Mouse (Mus musculus): ENCODE results near the gene Klhl26.

Gene Klhl26

DNA sequence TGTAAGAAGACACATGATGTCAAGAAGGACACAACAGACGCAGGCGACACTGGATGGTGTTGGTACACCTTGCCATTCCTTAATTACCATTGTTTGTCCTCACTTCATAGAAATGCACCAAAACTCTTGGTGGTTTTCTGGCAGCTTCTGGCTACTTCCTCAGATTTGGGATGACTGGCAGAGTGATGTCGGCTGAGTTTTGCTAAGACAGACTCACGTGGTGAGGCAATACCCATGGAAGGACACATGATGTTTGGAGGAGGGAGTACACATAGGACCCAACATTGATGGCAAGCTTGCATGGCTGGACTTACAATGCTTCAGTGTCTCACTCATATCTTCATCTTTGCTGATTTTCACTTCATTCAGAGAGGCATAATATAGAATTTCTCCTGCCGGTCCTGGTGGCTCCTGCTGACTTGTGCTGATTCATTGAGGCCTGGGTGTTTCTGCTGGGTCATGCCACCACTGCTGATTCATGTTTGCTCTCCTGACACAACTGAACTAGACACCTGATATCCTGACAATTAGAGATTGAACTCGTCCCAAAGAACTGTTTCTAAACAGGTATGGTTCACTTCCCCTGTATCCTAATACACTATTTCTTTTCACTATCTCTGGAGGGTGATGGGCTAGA lies 62.3 kb downstream of the Klhl26 start:
- DNase-seq (ENCODE audit: extremely low spot score, low spot score) = no peak

DNA sequence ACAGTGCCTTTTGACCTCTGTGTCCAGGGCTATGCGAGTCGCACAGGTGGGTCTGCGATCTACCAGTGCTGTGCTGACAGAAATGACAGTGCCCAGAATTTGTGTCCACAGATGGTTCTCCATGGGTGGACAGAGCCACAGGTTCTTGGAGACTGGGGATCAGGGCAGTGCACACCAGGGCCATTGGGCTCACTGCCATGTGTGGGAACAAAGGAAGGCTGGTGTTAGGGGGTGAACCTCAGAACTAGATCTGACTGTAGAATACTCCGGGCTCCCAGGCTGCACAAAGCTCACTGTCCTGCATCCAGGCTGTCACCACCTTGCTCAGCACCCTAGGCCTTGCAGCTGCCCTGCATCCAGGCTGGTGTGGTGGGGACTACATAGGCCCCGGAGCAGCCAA lies 66.5 kb downstream of the Klhl26 start:
- DNase-seq (ENCODE audit: extremely low spot score, low spot score) = no peak

DNA sequence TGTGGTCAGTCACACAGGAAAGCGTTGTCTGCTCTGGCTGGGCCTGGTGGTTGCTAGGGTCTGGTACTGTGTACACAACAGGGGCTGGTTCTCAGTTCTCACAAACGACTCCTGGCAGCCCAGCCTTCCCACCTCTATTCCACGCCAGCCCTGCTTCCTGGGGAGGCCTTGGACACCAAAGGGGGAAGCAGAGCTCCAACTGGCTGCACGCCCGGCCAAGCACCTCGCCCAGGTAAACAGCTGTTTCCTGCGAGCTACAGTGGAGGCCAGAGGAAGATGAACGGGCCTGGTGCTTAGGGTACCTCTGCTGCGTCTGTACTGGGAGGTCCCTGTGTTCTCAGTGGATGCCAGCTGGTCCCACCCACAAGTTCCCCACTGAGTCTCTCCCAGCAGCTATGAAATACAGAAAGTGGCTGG lies 67.3 kb downstream of the Klhl26 start:
- DNase-seq (ENCODE audit: extremely low spot score, low spot score) = no peak

DNA sequence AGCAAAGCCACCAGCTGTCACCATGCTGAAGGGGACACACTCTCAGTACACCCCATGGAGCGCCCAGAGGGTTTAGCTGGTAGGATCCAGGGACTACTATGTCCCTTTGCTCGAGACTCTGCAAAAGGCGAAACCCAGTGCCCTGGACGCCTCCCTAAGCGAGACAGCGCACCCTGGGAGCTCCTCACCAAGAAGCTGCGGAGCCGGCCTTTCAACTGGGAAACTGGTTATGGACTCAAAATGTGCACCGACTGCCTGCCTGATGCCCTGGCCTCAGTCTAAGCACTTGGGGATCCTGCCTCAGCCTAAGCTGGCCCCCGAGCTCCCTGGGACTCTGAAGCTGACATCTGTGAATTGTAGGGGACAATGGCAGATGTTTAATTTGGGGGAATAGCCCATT lies 67.7 kb downstream of the Klhl26 start:
- no peak for DNase-seq (ENCODE audit: extremely low spot score, low spot score)

DNA sequence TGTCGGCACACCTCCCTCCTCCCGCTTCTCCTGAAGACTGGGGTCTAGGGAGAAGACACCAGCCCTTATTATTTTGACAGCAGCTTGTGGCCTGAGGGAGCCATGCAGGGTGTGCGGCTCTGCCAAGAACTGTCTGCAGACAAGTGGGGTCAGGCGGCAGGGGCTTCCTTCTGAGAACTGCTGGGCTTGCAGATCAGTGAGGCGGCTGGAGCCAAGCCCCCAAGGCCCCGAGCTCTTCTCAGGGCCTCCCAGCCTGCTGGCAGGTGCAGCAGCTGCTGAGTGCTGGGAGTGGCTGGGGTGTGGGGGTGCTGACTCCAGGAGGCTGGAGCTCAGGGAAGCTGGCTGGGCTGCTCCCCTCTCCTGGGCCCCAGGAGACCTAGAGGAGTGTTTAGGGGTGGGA lies 68.5 kb downstream of the Klhl26 start:
- DNase-seq (ENCODE audit: extremely low spot score, low spot score) = no peak

DNA sequence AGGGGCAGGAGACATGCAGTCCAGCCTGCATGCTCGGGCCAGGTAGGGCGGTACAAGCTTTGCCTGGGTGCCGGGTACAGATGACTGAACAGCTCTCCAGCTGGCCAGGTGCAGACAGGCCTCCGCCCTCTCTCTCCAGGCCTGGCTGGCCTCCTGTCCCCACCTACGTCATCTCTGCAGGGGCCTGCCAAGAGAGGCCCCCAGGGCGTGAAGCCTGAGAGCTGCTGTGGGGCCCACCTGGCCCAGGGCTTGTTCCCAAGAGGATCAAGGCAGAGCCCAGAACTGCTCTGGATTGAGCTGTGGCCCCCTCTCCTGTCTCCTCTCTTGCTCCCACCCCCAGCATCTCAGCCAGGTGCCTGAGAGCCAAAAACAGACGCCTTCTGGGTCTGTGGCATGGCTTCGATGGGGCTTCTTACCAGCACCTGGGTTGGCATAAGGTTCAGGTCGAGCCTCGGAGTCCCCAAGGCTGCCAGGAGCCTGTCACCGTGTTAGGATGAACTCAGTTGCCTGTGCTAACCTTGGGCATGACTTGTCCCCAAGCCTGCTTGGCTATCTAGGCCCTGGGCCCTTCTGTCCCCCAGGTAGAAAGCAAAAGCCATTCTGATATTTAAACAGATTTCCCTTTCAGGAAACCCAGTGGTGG lies 70.2 kb downstream of the Klhl26 start:
- no peak for DNase-seq (ENCODE audit: extremely low spot score, low spot score)

DNA sequence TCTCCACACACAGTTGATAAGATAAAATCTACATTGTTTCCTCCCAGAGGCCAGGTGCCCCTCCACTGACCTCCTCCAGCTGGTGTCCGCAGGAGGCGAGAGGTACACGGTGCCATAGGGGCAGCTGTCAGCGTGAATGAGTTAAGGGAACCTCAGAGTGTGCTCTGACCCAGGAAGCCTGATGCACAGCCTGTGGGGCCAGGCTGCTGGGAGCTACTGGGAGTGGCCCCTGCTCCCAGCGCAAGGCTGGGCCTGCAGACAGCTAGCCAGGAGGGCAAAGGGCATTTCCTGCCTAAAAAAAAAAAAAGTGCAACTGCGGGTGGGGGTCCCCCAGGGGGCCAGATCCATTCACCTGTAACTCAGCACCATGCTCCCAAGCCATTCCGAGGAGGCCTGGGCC lies 71.6 kb downstream of the Klhl26 start:
- no peak for DNase-seq (ENCODE audit: extremely low spot score, low spot score)

DNA sequence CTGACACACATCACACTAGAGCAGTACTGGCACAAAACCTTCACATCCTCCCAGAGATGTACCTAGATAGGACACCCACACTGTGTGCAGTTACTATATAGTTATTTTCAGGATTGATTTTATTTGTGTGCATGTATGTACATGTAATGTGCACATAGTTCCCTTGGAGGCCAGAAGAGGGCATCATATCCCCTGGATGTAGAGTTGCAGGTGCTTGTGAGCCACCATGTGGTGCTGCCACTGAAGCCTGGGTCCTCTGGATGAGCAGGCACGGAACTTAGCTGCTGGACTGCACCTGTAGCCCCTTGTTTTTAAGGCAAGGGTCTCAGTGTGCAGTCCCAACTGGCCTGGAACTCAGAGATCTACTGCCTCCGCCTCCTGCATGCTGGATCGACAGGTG lies 72.6 kb downstream of the Klhl26 start:
- DNase-seq (ENCODE audit: extremely low spot score, low spot score) = no peak
